Mouse (Mus musculus) brain, embryonic 14.5 days (tissue): Measurements from ENCODE around the gene Srebf1.

Experiments
- CTCF ChIP-seq: fragments of 200-500 bp; IDR thresholded peaks from 2 replicates; pipeline ENCODE4 v1.5.1; 2012; ENCODE audit warnings: inconsistent platforms, mild to moderate bottlenecking, moderate library complexity, borderline replicate concordance; ENCODE audit not compliant: insufficient read depth, insufficient read length; ENCODE audit errors: extremely low read depth
- POLR2A ChIP-seq: fragments of 200-500 bp; IDR thresholded peaks from 2 replicates; pipeline ENCODE4 v1.6.1; 2012; ENCODE audit warnings: mild to moderate bottlenecking, inconsistent platforms, borderline replicate concordance; ENCODE audit not compliant: poor library complexity, insufficient read depth, insufficient read length, severe bottlenecking; ENCODE audit errors: extremely low read depth

DNA sequence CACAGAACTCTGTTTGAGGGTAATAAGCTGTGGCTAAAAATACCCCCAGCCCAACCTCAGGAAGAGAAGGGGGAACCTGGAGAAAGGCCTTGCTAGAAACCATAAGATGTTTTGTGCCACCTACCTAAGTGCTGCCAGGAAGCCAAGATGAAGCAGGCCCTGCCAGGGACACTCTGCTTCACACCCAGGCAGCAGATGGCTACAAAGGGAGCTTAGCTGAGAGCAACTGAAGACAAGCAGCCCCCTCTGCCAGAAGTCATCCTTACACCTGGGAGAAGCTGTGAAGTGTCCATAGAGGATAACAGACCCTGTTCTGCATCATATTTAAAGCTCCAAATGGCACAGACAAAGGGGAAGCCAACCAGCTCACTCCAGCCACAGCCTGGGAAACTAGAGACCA is 23.7 kb upstream of the Srebf1 start:
- TF ChIP-seq POLR2A (no peak), CTCF (no peak)
